Mouse (Mus musculus) kidney, adult 2 months (tissue): ENCODE results near the gene Lingo4. TPM values are rescaled to one million over a fixed set of nuclear protein-coding genes. Genes with fewer than 3 reads are reported as not detected.

Source experiments
- DNase-seq: peaks from one replicate; pipeline ENCODE4 v3.0.0; 2021
- H3K27ac ChIP-seq: fragments of 200-500 bp; 2 replicates; pipeline ENCODE4 v1.5.1; 2012; ENCODE audit warnings: low read depth, low read length, control low read depth, inconsistent platforms; ENCODE audit not compliant: insufficient read depth
- H3K27me3 ChIP-seq: fragments of 200-500 bp; replicated peaks from 2 replicates; pipeline ENCODE4 v1.6.1; 2012; ENCODE audit warnings: mild to moderate bottlenecking, moderate library complexity, low read length, inconsistent platforms; ENCODE audit not compliant: control insufficient read depth, insufficient read depth
- H3K36me3 ChIP-seq: fragments of 200-500 bp; 2 replicates; pipeline ENCODE4 v1.6.1; 2012; ENCODE audit warnings: mild to moderate bottlenecking, moderate library complexity, low read length, inconsistent platforms; ENCODE audit not compliant: control insufficient read depth, insufficient read depth
- H3K4me1 ChIP-seq: fragments of 200-500 bp; 2 replicates; pipeline ENCODE4 v1.6.1; 2011; ENCODE audit warnings: low read length; ENCODE audit not compliant: control insufficient read depth, insufficient read depth
- H3K4me3 ChIP-seq: fragments of 200-500 bp; 2 replicates; pipeline ENCODE4 v1.5.1; 2011; ENCODE audit warnings: mild to moderate bottlenecking, low read depth, low read length, control low read depth; ENCODE audit not compliant: insufficient read depth
- CTCF ChIP-seq: fragments of 200-500 bp; conservative IDR thresholded peaks from 2 replicates; pipeline ENCODE4 v1.5.1; 2011; ENCODE audit warnings: low read depth, mild to moderate bottlenecking, control low read depth, low read length, moderate library complexity, mixed read lengths; ENCODE audit not compliant: insufficient read depth, insufficient read length
- POLR2A ChIP-seq: fragments of 200-500 bp; IDR thresholded peaks from one replicate; pipeline ENCODE4 v1.6.1; 2011; ENCODE audit warnings: low read depth, low read length, control low read depth
- WGBS: fragments of 180-500 bp; shearing (Covaris S2); methylation state at CpG from one replicate; pipeline ENCODE4 v1.1.7; 2018; 5-methylcytosine and 5-hydroxymethylcytosine counted together
- polyA plus RNA-seq: library from polyadenylated mRNA; depleted of rRNA; stranded (reverse); fragments of >200 nt; gene quantifications from 2 replicates; pipeline ENCODE4 v1.2.3, GENCODE M21; 2012

Gene Lingo4
- polyA plus RNA-seq, 1 experiment = 0.20 TPM

DNA sequence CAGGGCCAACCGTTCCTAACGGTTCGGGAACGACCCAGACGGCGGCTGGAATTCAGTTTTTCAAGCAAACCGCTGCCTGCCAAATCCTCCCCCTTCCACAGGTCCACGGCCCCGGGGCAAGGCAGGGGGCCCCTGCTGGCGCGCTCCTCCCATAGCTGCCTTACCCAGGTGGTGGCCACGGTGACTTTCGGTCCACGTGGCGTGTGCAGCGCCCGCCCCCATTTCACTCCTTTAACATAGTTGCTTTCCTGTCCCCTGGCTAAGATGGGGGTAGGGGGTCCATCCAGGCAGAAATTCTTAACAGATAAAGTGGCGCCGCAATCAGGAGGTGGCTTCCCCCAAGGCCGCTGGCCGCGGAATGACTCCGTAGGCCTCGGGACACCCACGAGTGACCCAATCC, 14.2 kb downstream of the Lingo4 start:
- 4% methylated on average over 25 of the region's 25 CpGs for WGBS
- no peaks in the 10 kb centered on the region for H3K4me1 ChIP-seq

DNA sequence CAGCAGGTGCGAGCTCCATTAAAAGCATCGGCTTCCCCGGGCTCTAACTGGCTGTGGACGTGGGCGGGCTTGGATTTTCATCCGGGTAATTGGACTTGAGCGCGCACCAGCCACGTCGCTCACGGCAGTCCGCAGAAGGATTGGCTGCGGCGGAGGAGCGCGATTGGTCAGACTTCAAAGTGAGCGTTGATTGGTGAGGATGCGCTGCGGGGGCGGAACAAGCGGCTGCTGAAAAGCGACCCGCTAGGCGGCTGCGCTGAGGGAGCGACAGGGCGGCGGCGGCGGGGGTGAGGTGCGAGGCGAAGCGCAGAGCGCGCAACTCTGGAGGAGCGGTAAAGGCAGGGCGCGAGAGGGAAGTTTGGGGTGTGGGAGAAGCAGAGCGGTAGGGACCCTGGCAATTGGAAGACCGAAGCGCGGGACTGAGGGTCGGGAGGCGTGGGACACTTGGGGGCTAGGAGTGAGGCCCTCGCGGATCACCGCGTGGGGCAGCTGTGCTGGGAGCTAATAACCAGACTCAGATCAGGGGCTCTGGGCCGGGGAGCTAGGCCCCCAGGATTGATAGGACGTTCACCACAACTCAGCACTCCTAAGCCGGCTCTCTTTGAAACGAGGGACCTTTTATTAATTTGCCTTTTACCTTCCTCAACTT, 14.8 kb downstream of the Lingo4 start, which contains the start of gene Tdrkh:
Gene Tdrkh (plus strand): TSS at position 243 of the 649 bp plus-strand sequence.
- no peaks in the 10 kb centered on the region for H3K4me1 ChIP-seq
- WGBS = 6% methylated on average over 52 of the region's 52 CpGs
- H3K4me3 ChIP-seq = peak within 1 kb of the TSS; percentile 62
- H3K36me3 ChIP-seq = no peaks in the 10 kb centered on the region
- DNase-seq = peak; percentile 97
- H3K27ac ChIP-seq = no peak within 1 kb of the TSS
- H3K27me3 ChIP-seq = no peaks in the 10 kb centered on the region; the same call in 1 of the 2 replicates
- TF ChIP-seq CTCF (no peak), POLR2A (no peak)

More for the DNA sequence above, 14.2 kb downstream of the Lingo4 start:
- no peak for TF ChIP-seq POLR2A
- TF ChIP-seq CTCF = no peak
- Histone ChIP-seq H3K27ac (no peak overlapping the region), H3K36me3 (no peaks in the 10 kb centered on the region), H3K4me3 (peak overlapping the region; percentile 56), H3K27me3 (no peaks in the 10 kb centered on the region; the same call in 1 of the 2 replicates)
- DNase-seq = no peak

DNA sequence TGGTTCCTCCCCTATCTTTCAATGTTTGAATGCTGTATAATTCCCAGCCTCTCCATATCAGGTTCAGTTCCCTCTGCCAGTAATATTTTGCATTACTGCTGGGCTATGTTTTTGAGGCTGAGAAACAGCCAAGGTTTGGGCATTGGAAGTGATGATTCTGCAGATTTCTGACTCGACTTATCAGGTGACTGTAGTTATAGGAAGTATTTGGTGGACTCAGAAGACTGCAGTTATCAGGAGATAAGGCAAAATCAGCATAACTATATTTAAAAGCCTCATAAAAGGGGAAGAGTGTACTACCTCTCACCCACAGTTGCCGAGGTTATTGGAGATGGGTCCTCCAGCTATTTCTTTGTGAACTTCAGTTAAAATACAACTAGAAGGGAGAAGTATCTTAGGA, 32.7 kb downstream of the Lingo4 start:
- no peak overlapping the region for H3K27ac ChIP-seq
- TF ChIP-seq CTCF (no peak), POLR2A (no peak)
- H3K27me3 ChIP-seq = no peaks in the 10 kb centered on the region
- H3K36me3 ChIP-seq = no peaks in the 10 kb centered on the region
- WGBS = 68% methylated on average over 2 of the region's 2 CpGs
- H3K4me3 ChIP-seq = no peak overlapping the region
- DNase-seq = no peak
- H3K4me1 ChIP-seq = peaks cover 7% of the 10 kb centered on the region; the same call in 1 of the 2 replicates

- Histone ChIP-seq H3K36me3 (no peaks in the 10 kb centered on the region), H3K4me3 (no peak overlapping the region), H3K27me3 (no peaks in the 10 kb centered on the region), H3K4me1 (peaks cover 7% of the 10 kb centered on the region; the same call in 1 of the 2 replicates), H3K27ac (peak overlapping the region; percentile 10; the same call in 1 of the 2 replicates)
- DNase-seq = peak; percentile 49
- WGBS = 35% methylated on average over 2 of the region's 2 CpGs
- TF ChIP-seq POLR2A (no peak), CTCF (no peak)
Observed at GRCm38 (mm10) chr3:94434305-94434704, 36.0 kb downstream of the Lingo4 start.

DNA sequence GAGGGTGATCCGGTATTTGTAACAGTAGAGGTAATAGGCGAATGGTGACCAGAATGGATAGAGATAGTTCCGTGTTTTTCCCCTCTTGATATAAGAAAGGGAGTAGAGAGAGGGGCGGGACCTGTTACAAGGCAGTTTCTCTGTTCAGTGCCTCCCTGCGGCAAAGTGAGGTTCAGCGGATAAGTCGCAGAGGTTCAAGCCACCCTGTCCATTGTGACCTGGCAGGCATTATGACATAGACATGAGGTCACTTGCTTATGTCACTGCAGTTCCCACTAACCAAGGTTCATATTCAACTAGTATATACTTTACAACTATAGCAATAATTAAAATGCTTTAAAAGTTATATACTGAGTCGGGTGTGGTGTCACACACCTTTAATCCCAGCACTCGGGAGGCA, 38.1 kb downstream of the Lingo4 start:
- H3K27me3 ChIP-seq = no peaks in the 10 kb centered on the region
- no peak for DNase-seq
- H3K27ac ChIP-seq = no peak overlapping the region
- TF ChIP-seq POLR2A = no peak
- TF ChIP-seq CTCF = no peak
- H3K4me1 ChIP-seq = peaks cover 7% of the 10 kb centered on the region; the same call in 1 of the 2 replicates
- no peaks in the 10 kb centered on the region for H3K36me3 ChIP-seq
- WGBS = 90% methylated on average over 9 of the region's 9 CpGs
- H3K4me3 ChIP-seq = no peak overlapping the region

DNA sequence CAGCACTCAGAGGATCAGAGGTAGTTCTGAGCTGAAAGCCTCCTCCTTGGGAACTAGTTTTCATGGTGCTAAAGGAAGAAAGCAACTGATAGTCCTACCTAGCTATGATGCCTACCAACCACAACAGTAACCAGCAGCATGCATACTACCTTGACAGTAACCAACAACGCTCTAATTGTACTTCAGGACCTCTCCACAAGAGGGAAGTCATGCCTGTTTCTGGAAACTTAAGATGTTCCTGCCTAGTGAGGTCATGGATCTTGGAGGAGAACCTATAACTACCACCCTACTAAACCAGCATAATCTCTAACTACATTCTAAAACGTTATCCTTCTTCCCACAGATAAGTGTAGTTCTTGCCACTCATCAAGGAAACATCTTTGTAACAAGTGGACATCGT, 42.9 kb downstream of the Lingo4 start:
- H3K36me3 ChIP-seq = 0 out of 2 replicates have a peak, but pooled peaks cover 1% of the 10 kb centered on the region
- H3K27me3 ChIP-seq = no peaks in the 10 kb centered on the region
- H3K4me3 ChIP-seq = no peak overlapping the region
- WGBS = 43% methylated on average over 3 of the region's 3 CpGs
- peak; percentile 43 for DNase-seq
- no peak for TF ChIP-seq POLR2A
- TF ChIP-seq CTCF = no peak; the same call in 1 of the 2 replicates
- no peaks in the 10 kb centered on the region for H3K4me1 ChIP-seq
- H3K27ac ChIP-seq = no peak overlapping the region

DNA sequence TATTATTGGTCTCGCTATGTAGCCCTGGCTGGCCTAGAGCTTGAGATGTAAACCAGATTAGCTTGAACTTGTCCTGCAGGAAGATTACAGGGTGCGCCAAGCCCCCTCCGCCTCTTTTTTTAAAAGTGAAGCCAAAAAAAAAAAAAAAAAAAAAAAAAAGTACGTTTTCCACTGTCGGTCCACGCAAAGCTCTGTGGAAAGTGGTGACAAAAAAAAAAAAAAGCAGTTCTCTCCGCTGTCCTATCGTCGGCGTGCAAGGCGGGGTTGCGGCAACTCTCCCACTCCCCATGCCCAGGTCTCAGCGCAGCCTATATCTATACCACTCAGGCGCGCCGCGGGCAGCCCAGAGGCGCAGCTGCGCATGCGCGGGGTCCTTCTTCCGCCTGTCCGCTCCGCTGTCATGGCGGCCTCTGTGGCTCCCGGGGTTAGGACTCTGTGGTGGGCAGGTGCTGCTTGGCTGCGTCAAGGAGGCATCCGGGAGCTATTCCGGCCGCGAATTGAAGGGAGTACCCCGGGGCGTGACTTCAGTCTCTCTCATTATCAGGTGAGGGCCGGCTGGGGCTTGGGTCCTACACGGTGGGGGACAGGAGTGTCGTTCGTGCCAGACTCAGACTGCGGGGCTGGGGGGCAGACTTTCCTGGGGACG, 44.8 kb downstream of the Lingo4 start, which contains the start of gene Mrpl9:
Gene Mrpl9 (plus strand): TSS at position 368 of the 646 bp plus-strand sequence.
- TF ChIP-seq CTCF (no peak), POLR2A (peak; percentile 79)
- H3K4me1 ChIP-seq = no peaks in the 10 kb centered on the region
- H3K27me3 ChIP-seq = no peaks in the 10 kb centered on the region
- peak; percentile 96 for DNase-seq
- peak within 1 kb of the TSS; percentile 97 for H3K4me3 ChIP-seq
- peaks cover 7% of the 10 kb centered on the region; the same call in 1 of the 2 replicates for H3K36me3 ChIP-seq
- 1% methylated on average over 39 of the region's 39 CpGs for WGBS
- H3K27ac ChIP-seq = peak within 1 kb of the TSS; percentile 76
